Mouse (Mus musculus) Patski (cell line): ENCODE measurements around the gene Prox2. TPM values are rescaled to one million over a fixed set of nuclear protein-coding genes. Genes with fewer than 3 reads are reported as not detected.

Source experiments
- ATAC-seq: fragments of 100-300 bp; one replicate; pipeline ENCODE4 v1.8.0; 2021
- CTCF ChIA-PET: fragments of 350-600 bp; sonication (Branson Sonifier 250); formaldehyde crosslinking; loops from one replicate; lab custom pipeline; 2022; ENCODE audit warnings: inconsistent platforms; lab: Charles Lee
- POLR2A ChIA-PET: fragments of 350-600 bp; sonication (Branson Sonifier 250); formaldehyde crosslinking; loops from one replicate; lab custom pipeline; 2022; ENCODE audit warnings: antibody characterized with exemption, inconsistent platforms; lab: Charles Lee
- DNase-seq: peaks from one replicate; pipeline ENCODE4 v3.0.0-alpha.2; 2011; ENCODE audit warnings: low read depth, low spot score
- H3K27me3 ChIP-seq: fragments of 371-371 bp; one replicate; pipeline ENCODE4 v1.5.1; 2021
- CTCF ChIP-seq: fragments of 100-300 bp; IDR thresholded peaks from one replicate; pipeline ENCODE4 v1.5.1; 2021
- in situ Hi-C: fragments of 300-500 bp; cut with MboI; formaldehyde crosslinking; loops from 3 replicates; pipeline ENCODE4 v1.11.1; 2018; ENCODE audit warnings: low pct_unique_long_range_greater_than_20kb, mixed read lengths
- polyA plus RNA-seq: library from polyadenylated mRNA; unstranded; gene quantifications from one replicate; pipeline ENCODE4 v1.2.3, GENCODE M21; 2021

Prox2 gene
- polyA plus RNA-seq, 1 experiment from 2014 or later: 2.7 TPM

DNA sequence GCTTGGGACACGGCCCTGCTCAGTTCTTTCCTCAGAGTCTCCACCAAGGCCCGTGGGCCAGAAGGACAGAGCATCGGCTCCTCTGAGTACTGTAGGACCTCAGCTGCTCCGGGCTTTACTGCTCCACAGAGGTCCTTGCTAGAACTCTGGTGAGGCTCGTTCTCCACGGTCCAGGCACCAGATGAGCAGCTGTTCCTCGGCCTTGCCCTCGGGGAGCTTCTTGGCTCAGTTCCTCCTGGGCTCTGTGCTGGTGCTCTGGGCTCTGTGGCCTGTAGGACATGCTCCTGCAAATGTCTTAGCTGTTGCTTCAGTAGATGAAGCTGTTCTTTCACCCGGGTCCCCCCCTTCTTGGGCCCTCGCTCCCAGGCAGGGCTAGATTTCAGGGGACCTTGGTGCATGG is 15.9 kb downstream of the Prox2 start:
- ATAC-seq: no peak
- in situ Hi-C loops: no loop called here
- POLR2A ChIA-PET: no interaction called here
- CTCF ChIA-PET: interaction anchor here (1.1 to 2.1 kb wide), 3 partner anchors 14 to 211 kb away, joined by 3 to 7 read pairs (median 6); no protein-coding TSS in a partner anchor
- TF ChIP-seq CTCF: no peak
- no peak for DNase-seq
- no peaks in the 10 kb centered on the region for H3K27me3 ChIP-seq

DNA sequence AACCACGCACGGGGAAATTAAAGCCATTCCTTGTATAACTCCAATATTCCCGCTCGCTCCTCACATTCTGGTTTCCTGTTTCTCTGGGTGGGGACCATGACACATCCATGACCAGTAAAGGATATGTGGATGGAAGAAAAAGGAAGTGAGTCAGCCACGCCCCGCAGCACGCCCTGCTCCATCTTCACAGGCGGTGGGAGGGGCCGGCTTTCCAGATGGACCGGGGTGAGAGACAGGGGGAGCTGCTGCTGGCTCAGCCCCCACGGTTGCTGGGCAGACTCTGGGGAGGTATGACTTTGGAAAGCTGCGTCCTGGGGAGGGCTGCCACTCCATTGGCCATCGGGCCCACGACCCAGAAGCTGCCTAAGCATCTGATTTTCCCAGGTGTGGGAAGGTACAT is 16.5 kb downstream of the Prox2 start:
- POLR2A ChIA-PET: no interaction called here
- in situ Hi-C loops: no loop called here

DNA sequence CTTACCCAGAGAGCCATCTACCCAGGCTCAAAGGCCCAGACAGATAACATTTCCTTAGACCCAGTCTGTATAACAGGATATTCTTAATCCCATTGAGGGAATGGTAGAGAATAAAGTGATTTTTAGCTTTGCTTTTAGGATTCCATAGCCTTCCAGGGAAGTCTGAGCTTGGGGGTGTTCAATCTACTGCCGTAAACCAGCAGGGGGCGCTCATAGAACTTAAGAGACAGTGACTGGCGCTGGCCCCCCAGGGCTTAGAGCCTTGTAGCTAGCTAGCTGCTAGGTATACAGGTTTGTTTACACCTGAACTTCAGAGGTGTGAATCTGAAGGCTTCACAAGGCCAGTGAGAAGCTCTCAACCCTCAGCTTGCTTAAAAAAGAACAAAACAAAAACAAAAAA is 18.3 kb downstream of the Prox2 start:
- TF ChIP-seq CTCF: peak; percentile 85
- DNase-seq: no peak
- CTCF ChIA-PET: interaction anchor here (0.6 to 1.9 kb wide), 15 partner anchors 8 to 596 kb away, joined by 3 to 10 read pairs (median 4); partner anchors contain the start of genes Acyp1, Dlst, Prox2 and Zc2hc1c
- in situ Hi-C loops: no loop called here
- no peaks in the 10 kb centered on the region for H3K27me3 ChIP-seq
- POLR2A ChIA-PET: interaction anchor here (0.5 to 0.7 kb wide), 2 partner anchors 15 to 206 kb away, joined by 3 to 5 read pairs; no protein-coding TSS in a partner anchor
- ATAC-seq: no peak

More for the DNA sequence above, 16.5 kb downstream of the Prox2 start:
- H3K27me3 ChIP-seq: no peaks in the 10 kb centered on the region
- CTCF ChIA-PET: interaction anchor here (2.1 kb wide), 1 partner anchor 212 kb away, joined by 6 read pairs; no protein-coding TSS in a partner anchor
- DNase-seq: no peak
- no peak for ATAC-seq
- no peak for TF ChIP-seq CTCF

DNA sequence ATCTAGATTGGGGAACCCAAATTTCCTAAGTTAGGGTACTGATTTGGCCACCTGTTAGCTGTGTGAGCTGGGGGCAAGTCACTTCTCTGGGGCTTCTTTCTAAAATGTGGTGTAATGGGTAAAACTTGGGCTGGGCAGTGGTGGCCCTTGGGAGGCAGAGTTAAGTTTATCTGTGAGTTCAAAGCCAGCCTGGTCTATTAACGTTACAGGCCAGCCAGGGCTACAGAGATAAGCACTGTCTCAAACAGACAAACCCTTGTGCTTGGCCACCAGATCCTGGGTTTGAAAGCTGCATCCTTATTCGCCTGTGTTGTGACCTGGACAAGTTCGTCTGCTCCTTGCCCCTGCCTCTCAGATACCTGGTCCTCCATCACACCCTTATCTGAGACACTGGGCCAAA is 19.4 kb downstream of the Prox2 start:
- in situ Hi-C loops: no loop called here
- CTCF ChIA-PET: interaction anchor here (1.5 to 1.7 kb wide), 2 partner anchors 11 to 197 kb away, joined by 3 to 10 read pairs; partner anchors contain the start of genes Acyp1 and Zc2hc1c
- ATAC-seq (no peak), DNase-seq (no peak)
- no peak for TF ChIP-seq CTCF
- POLR2A ChIA-PET: interaction anchor here (0.6 kb wide), 2 partner anchors 19 to 247 kb away, joined by 3 to 7 read pairs; no protein-coding TSS in a partner anchor
- no peaks in the 10 kb centered on the region for H3K27me3 ChIP-seq

DNA sequence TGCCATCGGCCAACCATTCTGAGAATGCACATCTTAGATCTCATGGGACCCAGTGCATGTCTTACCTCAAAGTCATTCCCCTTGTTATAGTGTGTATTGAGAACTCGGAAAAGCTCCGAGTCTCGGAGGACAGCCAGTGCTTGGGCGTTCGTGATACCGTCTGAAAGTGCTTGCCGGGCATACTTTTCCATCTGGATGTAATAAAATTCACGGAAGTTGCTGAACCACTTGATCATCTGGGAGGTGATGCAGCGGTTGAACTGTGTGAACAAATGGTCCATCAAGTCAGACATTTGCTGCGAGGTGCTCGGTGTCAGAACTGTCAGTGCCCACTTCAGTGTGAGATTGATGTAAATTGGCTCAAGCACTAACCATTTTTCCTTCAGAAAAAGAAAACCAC is 22.7 kb downstream of the Prox2 start:
- no peak for TF ChIP-seq CTCF
- in situ Hi-C loops: no loop called here
- H3K27me3 ChIP-seq: no peaks in the 10 kb centered on the region
- no peak for ATAC-seq
- POLR2A ChIA-PET: no interaction called here
- CTCF ChIA-PET: no interaction called here
- DNase-seq: no peak

DNA sequence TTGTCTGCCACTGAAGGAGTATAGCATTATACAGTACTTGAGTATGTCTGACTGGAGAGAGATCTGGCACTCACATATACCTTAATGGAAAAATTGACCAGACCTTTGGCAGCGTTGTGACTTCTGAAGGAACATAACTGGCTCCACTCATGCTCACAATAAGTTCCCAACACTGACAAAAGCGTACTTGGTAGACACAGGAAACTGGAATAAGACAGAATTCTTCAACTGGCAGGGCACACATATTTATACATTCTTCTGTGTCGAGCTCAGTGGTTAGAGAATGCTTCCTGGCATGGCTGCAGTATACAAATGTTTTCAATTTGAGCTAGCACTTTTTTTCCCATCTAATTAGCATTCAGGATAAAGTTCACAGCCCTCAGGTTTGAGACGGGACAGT is 25.6 kb downstream of the Prox2 start:
- no peaks in the 10 kb centered on the region for H3K27me3 ChIP-seq
- ATAC-seq: no peak
- ChIA-PET POLR2A (no interaction called here), CTCF (interaction anchor here (2.0 kb wide), 1 partner anchor 8 kb away, joined by 7 read pairs; no protein-coding TSS in a partner anchor)
- TF ChIP-seq CTCF: no peak
- in situ Hi-C loops: no loop called here
- DNase-seq: no peak

DNA sequence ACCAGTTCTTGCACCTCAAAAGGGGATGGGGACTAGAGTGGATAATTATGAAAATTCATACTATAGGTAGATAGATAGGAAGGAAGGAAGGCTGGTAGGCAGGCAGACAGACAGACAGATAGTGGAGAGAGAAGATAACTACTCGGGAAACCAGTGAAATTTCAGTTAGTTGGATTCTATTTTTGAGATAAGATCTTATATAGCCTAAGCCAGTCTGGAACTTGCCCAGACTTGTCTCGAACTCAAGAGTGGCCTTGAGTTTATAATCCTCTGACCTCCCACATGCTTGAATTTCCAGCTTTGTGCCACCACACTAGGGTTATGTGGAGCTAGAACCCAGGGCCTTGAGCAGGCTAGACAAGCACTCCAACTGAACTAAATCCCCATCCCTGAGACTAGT is 26.3 kb downstream of the Prox2 start:
- ATAC-seq: no peak

DNA sequence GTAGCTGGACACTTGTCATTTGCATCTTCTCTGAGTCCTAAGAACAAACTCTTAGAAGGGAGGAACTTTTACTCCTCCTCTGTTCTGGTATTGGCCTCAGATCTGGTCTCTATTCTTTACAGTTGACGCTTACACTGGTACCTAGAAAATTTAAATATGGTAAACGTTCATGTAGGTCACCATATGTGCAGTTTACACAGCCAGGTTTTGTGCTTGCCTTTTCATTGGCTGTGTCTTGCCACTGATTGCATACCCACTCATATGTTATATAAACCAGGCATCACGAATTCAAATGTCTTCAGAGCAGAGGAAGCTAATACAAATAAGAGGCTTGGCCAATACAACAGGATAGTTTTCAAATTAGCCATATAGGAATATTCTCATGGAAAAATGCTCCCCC is 33.5 kb downstream of the Prox2 start:
- ChIA-PET POLR2A (no interaction called here), CTCF (no interaction called here)
- TF ChIP-seq CTCF: no peak
- no peaks in the 10 kb centered on the region for H3K27me3 ChIP-seq
- DNase-seq (no peak), ATAC-seq (no peak)
- in situ Hi-C loops: no loop called here

More for the DNA sequence above, 26.3 kb downstream of the Prox2 start:
- no peak for DNase-seq
- ChIA-PET POLR2A (no interaction called here), CTCF (interaction anchor here (0.9 to 2.0 kb wide), 3 partner anchors 8 to 31 kb away, joined by 3 to 7 read pairs (median 3); no protein-coding TSS in a partner anchor)
- TF ChIP-seq CTCF: no peak
- no peaks in the 10 kb centered on the region for H3K27me3 ChIP-seq
- in situ Hi-C loops: no loop called here

DNA sequence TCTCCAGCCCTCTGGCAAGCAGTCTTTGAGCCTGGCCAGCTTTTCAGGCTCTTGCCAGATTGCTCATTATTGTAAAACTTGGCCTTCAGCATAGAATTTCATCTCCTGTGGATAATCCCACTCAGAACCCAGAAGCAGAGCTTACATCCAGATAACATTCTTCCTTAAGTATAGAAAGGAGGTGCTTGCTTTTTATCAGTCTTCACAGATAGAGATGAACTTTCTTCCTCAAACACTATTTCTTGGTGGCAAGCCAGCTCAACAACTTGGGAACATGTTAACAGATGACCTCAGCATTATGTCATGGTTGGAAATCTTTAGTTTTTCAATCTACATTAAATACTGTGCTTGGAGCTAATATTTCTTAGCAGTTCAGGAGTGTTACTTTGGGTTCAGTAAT is 39.5 kb downstream of the Prox2 start:
- TF ChIP-seq CTCF: no peak
- ChIA-PET CTCF (interaction anchor here (0.7 to 1.1 kb wide), 2 partner anchors 13 to 22 kb away, joined by 3 to 4 read pairs; no protein-coding TSS in a partner anchor), POLR2A (no interaction called here)
- in situ Hi-C loops: no loop called here
- ATAC-seq (no peak), DNase-seq (no peak)
- no peaks in the 10 kb centered on the region for H3K27me3 ChIP-seq

DNA sequence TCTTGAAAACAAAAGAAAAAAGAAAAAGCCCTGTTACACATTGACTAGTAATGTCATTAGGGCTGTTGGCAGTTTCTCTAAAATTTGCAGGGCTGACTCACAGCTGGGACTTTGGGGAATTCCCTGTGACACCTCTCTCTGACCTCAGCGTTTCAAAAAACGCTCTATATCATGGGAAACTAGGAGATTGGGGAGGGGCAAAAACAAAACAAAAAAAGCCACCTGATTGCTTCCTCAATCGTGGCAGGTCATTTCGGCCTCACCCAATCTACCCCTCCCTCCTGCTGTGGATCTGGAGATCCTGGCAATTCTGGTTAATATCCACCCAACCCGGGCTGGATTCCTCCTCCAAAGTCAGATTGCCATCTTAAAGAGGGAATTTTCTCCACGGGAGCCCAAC is 59.3 kb downstream of the Prox2 start:
- in situ Hi-C loops: no loop called here
- ChIA-PET POLR2A (interaction anchor here (0.6 to 1.0 kb wide), 2 partner anchors 10 to 918 kb away, joined by 3 read pairs; no protein-coding TSS in a partner anchor), CTCF (no interaction called here)
- DNase-seq: peak; percentile 68
- no peak for ATAC-seq
- H3K27me3 ChIP-seq: no peaks in the 10 kb centered on the region
- no peak for TF ChIP-seq CTCF

Other genes with a start within 250 kb of the Prox2 start
- gene Ltbp2, start 234.2 kb downstream of the Prox2 start, polyA plus RNA-seq: 19.0 TPM
- gene Fcf1, start 139.9 kb downstream of the Prox2 start, polyA plus RNA-seq: 82.0 TPM
- gene Arel1, start 139.9 kb downstream of the Prox2 start, polyA plus RNA-seq: 27.6 TPM
- gene Ylpm1, start 114.4 kb downstream of the Prox2 start, polyA plus RNA-seq: 41.0 TPM
- gene Dlst, start 74 bp upstream of the Prox2 start, polyA plus RNA-seq: 194 TPM
- 0.60 TPM for gene Rps6kl1, start 40.5 kb upstream of the Prox2 start, polyA plus RNA-seq
- 0.41 TPM for gene Pgf, start 67.0 kb upstream of the Prox2 start, polyA plus RNA-seq
- gene Eif2b2, start 108.7 kb upstream of the Prox2 start, polyA plus RNA-seq: 68.8 TPM
- gene Mlh3, start 159.8 kb upstream of the Prox2 start, polyA plus RNA-seq: 9.3 TPM
- 19.9 TPM for gene Acyp1, start 177.7 kb upstream of the Prox2 start, polyA plus RNA-seq
- 3.9 TPM for gene Zc2hc1c, start 177.8 kb upstream of the Prox2 start, polyA plus RNA-seq
- gene Nek9, start 228.6 kb upstream of the Prox2 start, polyA plus RNA-seq: 82.4 TPM